Mouse (Mus musculus) frontal cortex, adult 2 months (tissue): ENCODE data around the gene Mdm1. TPM values are rescaled to one million over a fixed set of nuclear protein-coding genes. Genes with fewer than 3 reads are reported as not detected.
"Not testable (repeated sequence)": the region's sequence is repeated elsewhere in the genome, so short reads cannot be mapped to it uniquely, and the experiment has no call there.

Experiments used
- DNase-seq, 2 experiments: peaks; one replicate each; pipeline ENCODE4 v3.0.0; 2022; ENCODE audit warnings: low spot score in 1 of 2; ENCODE audit errors: extremely low spot score in 1 of 2
- polyA plus RNA-seq: library from polyadenylated mRNA; depleted of rRNA; stranded (reverse); fragments of >200 nt; gene quantifications from 2 replicates; pipeline ENCODE4 v1.2.3, GENCODE M21; 2012

Mdm1 gene
- polyA plus RNA-seq, 1 experiment = 20.6 TPM

GRCm38 (mm10) chr10:118121937-118122285 lies 19.7 kb upstream of the Mdm1 start:
- DNase-seq = no peak

- DNase-seq = peak in 1 of 2 experiments; percentile 42
Measured at GRCm38 (mm10) chr10:118122441-118123162, 19.0 kb upstream of the Mdm1 start.

- no peak for DNase-seq
Measured at GRCm38 (mm10) chr10:118125236-118125635, 16.4 kb upstream of the Mdm1 start.

- no peak for DNase-seq
Measured at GRCm38 (mm10) chr10:118125776-118126445, 15.7 kb upstream of the Mdm1 start.

GRCm38 (mm10) chr10:118129001-118129682 lies 12.5 kb upstream of the Mdm1 start:
- DNase-seq = no peak

GRCm38 (mm10) chr10:118130016-118130415 lies 11.6 kb upstream of the Mdm1 start:
- DNase-seq = no peak

- DNase-seq = no peak
Measured at GRCm38 (mm10) chr10:118132993-118133392, 8.6 kb upstream of the Mdm1 start.

- no peak for DNase-seq
Measured at GRCm38 (mm10) chr10:118138508-118138907, 3.1 kb upstream of the Mdm1 start.

GRCm38 (mm10) chr10:118139837-118140570 lies 1.6 kb upstream of the Mdm1 start:
- DNase-seq = no peak

- peak; percentile 33 to 62 for DNase-seq
Measured at GRCm38 (mm10) chr10:118141884-118142801, 532 bp downstream of the Mdm1 start.

- no peak for DNase-seq
Measured at GRCm38 (mm10) chr10:118149381-118149780, 7.8 kb downstream of the Mdm1 start.

- DNase-seq = no peak
Measured at GRCm38 (mm10) chr10:118150866-118151265, 9.3 kb downstream of the Mdm1 start.

GRCm38 (mm10) chr10:118155932-118156331 lies 14.3 kb downstream of the Mdm1 start:
- peak in 1 of 2 experiments; percentile 61 for DNase-seq

GRCm38 (mm10) chr10:118161131-118161530 lies 19.5 kb downstream of the Mdm1 start:
- DNase-seq = peak; percentile 80 to 91

- no peak for DNase-seq
Measured at GRCm38 (mm10) chr10:118169212-118169611, 27.6 kb downstream of the Mdm1 start.

GRCm38 (mm10) chr10:118172416-118172815 lies 30.8 kb downstream of the Mdm1 start:
- peak in 1 of 2 experiments; percentile 20 for DNase-seq

- DNase-seq = no peak
Measured at GRCm38 (mm10) chr10:118172876-118173275, 31.3 kb downstream of the Mdm1 start.

- DNase-seq = not testable (repeated sequence)
Measured at GRCm38 (mm10) chr10:118175542-118175941, 33.9 kb downstream of the Mdm1 start.

GRCm38 (mm10) chr10:118178735-118179151 lies 37.1 kb downstream of the Mdm1 start:
- no peak for DNase-seq

GRCm38 (mm10) chr10:118179265-118179664 lies 37.7 kb downstream of the Mdm1 start:
- no peak for DNase-seq
